Mouse (Mus musculus) regulatory T cell (primary cell): ENCODE data around the gene Sh3rf1.

ENCODE experiments used
- in situ Hi-C: fragments of 300-600 bp; cut with MboI, MseI; formaldehyde crosslinking; loops from one replicate; pipeline ENCODE4 v1.15.1; 2025; ENCODE audit warnings: high pct_unique_total_duplicates

Gene Sh3rf1

GRCm38 (mm10) chr8:61261374-61261773 lies 37.7 kb downstream of the Sh3rf1 start:
- in situ Hi-C loops, result no loop called here

- in situ Hi-C loops, result no loop called here
These were observed 40.0 kb downstream of the Sh3rf1 start for GRCm38 (mm10) chr8:61263691-61264090.

DNA sequence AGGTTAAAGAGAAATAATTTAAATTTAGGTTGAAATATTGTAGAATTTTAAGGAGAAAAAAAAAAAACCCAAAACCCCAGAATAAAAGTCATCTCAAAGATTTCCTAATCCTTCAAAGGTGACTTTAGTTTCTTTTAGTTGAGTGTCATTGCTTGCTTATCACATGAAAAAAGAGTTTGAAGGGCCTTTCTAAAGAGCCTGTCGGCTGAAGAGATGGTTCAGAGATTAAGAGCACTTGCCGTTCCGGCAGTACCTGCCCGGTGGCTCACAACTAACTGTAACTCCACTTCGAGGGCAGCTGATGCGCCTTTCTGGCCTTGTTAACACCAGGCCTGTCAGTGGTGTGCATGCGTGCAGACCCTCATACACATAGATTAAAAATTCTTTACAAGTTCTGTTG lies 41.2 kb downstream of the Sh3rf1 start:
- in situ Hi-C loops, result no loop called here

- in situ Hi-C loops, result no loop called here
These were observed 41.7 kb downstream of the Sh3rf1 start for GRCm38 (mm10) chr8:61265390-61265789.

GRCm38 (mm10) chr8:61267061-61267460 lies 43.4 kb downstream of the Sh3rf1 start:
- in situ Hi-C loops, result no loop called here

GRCm38 (mm10) chr8:61267692-61268091 lies 44.0 kb downstream of the Sh3rf1 start:
- in situ Hi-C loops, result no loop called here

DNA sequence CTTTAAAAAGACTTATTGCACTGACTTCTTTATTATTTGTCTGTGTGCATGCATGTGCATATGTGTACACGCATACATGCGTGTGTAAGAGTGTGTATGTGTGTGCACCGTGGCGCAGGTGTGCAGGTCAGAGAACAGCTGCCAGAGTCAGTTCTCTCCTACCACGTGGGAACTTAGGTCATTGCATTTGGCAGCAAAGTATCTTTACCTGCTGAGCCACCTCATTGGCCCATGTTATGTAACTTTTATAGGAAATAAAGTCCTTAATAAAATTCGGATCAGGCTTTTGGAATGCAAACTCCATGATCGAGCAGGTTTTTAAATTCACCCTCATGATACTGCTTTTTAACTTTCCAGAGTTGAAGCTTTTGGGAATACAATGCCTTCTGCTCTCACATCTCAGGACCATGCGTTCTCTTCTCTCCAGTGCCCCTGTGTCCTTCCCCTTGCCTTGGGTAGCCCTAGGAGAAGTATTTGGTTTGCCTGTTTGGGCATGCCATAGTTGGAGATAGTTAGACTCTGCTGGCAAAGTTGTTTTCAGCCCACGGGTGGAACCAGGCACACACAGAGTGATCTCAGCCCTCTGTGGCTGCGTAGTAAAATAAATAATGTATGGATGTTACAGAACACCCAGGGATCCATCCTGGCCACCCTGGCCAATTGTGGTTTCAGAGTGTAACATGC lies 44.7 kb downstream of the Sh3rf1 start:
- in situ Hi-C loops, result no loop called here

- in situ Hi-C loops, result no loop called here
These were observed 46.3 kb downstream of the Sh3rf1 start for GRCm38 (mm10) chr8:61270016-61270415.

DNA sequence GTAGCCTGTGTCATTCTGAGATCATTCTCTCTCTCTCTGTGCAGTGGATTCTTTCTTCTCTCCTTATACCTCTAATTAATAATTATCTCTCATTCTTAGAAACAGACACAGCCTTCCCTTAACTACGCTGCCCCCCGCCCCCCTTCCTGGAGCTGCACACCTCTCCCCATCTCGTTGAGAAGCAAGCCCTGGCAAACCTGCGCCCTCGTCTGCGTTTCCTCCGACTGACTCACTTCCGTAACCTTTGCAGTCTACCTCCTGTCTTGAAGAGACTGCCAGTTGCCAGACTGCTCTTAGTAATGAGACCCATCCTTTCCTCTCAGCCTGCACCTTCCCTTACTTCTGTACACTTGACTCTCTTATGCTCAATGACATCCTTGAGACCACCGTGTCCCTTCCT lies 46.9 kb downstream of the Sh3rf1 start:
- in situ Hi-C loops, result no loop called here

DNA sequence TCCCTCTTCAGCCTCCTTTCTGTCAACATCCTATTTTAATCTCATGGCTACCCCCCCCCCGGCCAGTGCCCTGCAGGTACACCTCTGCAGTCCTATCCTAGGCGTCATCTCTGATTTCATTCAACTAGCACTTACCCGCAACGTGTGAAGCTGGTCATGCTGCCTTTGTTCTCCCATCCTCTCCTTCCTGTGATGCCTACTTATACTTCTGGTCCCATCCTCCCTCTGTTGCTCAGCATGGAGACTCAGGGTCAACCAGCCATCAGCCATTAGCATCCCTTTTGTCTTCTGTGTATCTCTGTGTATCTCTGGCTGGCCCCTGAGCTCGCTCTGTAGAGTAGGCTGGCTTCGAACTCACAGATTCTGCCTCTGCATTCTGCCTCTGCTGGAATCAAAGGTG lies 47.3 kb downstream of the Sh3rf1 start:
- in situ Hi-C loops, result no loop called here

- in situ Hi-C loops, result no loop called here
These were observed 49.2 kb downstream of the Sh3rf1 start for GRCm38 (mm10) chr8:61272838-61273237.

- in situ Hi-C loops, result no loop called here
These were observed 49.9 kb downstream of the Sh3rf1 start for GRCm38 (mm10) chr8:61273307-61274221.

- in situ Hi-C loops, result loop anchor here (5.0 kb wide), 1 partner anchor 53 kb away; the partner anchor contains the start of gene Sh3rf1
These were observed 51.2 kb downstream of the Sh3rf1 start for GRCm38 (mm10) chr8:61274602-61275462.

- in situ Hi-C loops, result loop anchor here (5.0 kb wide), 1 partner anchor 53 kb away; the partner anchor contains the start of gene Sh3rf1
These were observed 52.0 kb downstream of the Sh3rf1 start for GRCm38 (mm10) chr8:61275463-61276356.

- in situ Hi-C loops, result loop anchor here (5.0 kb wide), 1 partner anchor 54 kb away; the partner anchor contains the start of gene Sh3rf1
These were observed 52.7 kb downstream of the Sh3rf1 start for GRCm38 (mm10) chr8:61276397-61276796.

- in situ Hi-C loops, result loop anchor here (5.0 kb wide), 1 partner anchor 57 kb away; the partner anchor contains the start of gene Sh3rf1
These were observed 55.4 kb downstream of the Sh3rf1 start for GRCm38 (mm10) chr8:61279030-61279429.

- in situ Hi-C loops, result no loop called here
These were observed 58.9 kb downstream of the Sh3rf1 start for GRCm38 (mm10) chr8:61282303-61283168.

GRCm38 (mm10) chr8:61283169-61284081 lies 59.8 kb downstream of the Sh3rf1 start:
- in situ Hi-C loops, result no loop called here
